Mouse (Mus musculus) cerebellum, adult 9-11 months (tissue): ENCODE measurements around the gene Dcaf1.

Source experiments
- DNase-seq: peaks from one replicate; pipeline ENCODE4 v3.0.0; 2022

Gene Dcaf1

DNA sequence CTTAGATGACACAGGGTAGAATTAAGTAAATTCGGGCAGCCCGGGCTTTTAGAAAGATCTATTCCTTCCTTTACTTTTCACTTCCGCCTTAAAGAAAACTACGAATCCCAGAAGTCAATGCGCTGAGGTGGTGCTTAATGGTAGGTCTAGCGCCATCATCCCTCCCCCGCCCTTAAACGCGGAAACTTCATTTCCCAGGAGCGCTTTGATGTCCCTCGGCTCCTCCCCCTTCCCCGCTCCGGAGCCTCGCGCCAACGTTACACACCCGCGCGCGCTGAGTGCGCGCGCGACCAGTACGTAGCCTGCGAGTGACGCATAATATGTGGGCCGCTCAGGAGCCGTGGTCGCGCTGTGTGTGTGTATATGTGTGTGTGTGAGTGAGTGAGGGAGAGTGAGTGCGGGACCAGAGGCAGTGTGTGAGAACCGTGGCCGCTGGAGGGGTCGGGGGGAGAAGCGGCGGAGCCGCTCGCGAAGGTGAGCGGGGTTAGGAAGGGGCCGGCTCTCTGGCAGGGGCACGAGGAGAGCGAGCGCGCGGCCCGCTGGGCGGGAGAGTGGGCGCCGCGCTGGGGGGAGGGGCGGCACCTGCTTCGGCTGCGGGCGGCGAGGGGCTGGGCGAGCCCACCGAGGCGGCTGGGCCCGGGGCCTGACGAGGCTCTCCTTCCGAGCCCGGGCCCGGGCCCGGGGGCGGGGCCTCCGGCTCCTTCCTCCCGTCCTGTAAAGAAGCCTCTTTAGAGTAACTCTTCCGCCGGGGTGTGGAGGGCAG is at the start of gene Dcaf1:
Gene Dcaf1 (plus strand): TSS at position 257 of the 763 bp plus-strand sequence.
- DNase-seq = peak; percentile 96

DNA sequence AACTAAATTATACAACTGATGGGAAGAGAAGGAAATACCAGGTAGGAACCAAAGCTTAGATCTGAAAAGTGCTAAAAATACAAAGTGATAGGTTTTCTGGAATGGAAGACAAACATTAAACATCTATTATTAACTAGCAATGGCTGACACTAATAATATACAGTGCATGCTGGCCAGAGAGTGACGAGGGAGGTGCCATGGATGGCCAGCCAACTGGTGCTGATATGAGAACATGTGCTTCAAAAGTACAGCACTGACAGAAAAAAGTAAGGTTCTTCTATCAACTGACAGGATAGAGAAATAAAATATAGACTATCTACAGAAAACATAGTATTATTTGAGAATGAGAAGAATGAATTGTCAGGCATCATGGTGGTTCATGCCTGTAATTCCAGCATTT is 45.6 kb upstream of the Dcaf1 start:
- DNase-seq = no peak

DNA sequence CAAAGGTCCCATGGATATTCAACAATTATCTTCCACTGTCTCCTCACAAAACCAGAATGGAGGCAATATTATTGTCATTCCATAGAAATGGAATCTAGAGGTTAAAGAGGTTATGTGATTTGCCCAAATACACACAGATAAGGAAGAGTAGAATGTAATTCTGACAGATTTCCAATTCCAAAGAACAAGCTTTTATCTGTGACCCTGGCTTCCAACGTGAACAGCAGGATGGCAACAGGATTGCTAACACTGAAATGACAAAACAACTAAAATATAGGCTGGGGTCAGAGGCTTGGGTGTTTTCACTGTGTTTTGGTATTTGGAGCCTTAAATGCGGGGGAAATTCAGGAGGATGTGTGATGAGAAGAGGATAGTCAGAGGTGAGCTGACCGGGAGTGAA is 44.3 kb upstream of the Dcaf1 start:
- no peak for DNase-seq

DNA sequence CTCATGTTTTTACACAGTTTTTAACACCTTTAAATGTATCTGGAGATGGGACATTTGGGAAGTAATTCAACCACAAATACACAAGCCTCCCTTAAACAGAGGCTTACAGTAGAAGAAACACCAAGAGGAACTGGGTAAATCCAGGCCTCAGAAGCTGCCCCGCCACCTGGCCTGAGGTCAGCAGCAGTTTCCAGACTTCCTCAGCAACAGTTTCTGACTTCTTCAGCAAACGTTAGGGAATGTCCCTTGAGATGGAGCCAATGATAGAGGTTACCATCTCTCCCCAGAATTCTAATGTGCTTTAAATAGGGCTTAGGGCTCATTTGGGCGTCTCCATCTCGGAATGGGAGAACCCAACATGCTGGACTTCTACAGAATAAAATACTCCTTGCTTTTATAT is 43.4 kb upstream of the Dcaf1 start:
- DNase-seq = no peak

DNA sequence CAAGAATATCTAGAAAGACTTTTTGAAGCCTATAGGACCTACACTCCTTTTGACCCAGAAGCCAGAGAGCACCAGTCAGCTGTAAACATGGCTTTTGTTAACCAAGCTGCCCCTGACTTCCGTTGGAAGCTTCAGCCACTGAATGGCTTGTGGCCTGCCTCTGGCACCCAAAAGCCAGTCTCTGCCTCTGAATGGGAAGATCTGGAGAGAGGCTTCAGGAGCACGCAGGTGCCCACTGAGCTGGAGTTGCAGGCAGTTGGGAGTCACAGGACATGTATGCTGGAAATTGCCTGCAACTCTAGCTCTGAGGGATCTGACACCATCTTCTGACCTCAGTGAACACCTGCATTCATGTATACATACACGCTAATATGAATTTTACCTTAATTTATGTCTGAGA is 41.6 kb upstream of the Dcaf1 start:
- DNase-seq = no peak

DNA sequence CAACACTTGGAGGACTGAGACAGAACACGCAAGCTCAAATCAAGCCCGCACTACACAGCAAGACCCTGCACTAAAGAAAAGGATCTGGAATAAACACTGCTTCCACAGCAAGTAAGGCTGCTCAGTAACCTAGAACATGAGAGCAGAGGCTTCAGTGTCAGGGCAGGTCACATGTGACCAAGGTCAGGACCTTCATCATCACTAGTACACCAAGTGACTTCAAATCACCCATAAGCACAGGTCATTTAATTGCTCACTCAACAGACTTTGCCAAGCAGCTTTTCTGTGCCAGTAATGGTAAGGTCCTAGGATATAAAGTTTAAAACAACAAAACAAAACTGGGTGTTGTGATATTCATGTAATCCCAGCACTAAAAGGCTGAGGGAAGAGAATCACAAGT is 38.1 kb upstream of the Dcaf1 start:
- DNase-seq = no peak

DNA sequence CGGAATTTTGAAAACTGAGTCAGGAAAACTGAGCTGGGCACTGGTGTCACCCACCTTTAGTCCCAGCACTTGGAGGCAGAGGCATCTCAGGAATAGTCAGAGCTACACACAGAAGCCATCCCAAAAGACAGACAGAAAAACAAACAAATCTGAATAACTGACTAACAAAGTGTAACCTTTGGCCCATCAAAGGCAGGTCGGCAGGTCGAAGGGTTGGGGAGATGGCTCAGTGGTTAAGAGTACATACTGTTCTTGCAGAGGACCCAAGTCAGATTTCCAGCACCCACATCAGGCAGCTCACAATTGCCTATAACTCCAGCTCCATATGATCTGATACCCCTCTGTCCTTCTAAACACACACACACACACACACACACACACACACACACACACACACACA is 36.5 kb upstream of the Dcaf1 start:
- no peak for DNase-seq

DNA sequence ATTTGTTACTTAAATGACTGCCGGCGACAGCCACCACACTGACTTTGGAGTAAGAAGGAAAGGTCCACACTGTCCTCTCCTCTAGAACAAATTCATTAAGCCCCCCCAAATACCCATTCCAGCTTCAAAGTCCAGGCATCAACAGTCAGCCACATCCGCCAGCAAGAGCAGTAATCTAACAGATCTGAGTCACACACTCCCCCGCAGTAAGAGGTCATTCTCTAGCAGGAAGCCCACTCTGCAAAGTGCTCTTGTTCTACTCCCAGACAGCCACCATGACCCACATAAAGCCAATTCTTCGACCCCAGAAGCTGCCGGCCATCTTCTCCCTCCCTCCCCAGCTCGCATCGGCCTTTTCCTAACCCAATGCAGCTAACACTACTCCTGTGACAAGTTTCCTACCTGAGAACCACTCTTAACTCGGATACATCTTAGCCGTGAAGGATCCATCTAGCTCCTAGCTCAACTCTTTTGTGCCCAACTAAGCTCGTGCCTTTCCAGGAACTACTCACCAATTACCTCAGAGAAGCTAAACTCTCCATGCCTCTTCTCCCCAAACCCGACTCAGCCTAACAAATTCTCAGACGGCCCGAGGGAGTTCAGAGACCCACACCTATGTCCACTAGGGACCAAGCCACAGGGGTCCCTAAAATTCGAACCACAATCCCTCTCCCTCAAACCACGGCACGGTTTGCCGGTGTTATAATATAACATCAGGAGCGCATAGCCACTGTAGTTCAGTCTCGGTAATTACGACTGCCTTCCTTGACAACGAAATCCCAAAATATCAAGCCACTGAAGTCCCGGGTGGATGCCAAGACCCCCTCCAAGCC is 33.5 kb upstream of the Dcaf1 start:
- DNase-seq = no peak

DNA sequence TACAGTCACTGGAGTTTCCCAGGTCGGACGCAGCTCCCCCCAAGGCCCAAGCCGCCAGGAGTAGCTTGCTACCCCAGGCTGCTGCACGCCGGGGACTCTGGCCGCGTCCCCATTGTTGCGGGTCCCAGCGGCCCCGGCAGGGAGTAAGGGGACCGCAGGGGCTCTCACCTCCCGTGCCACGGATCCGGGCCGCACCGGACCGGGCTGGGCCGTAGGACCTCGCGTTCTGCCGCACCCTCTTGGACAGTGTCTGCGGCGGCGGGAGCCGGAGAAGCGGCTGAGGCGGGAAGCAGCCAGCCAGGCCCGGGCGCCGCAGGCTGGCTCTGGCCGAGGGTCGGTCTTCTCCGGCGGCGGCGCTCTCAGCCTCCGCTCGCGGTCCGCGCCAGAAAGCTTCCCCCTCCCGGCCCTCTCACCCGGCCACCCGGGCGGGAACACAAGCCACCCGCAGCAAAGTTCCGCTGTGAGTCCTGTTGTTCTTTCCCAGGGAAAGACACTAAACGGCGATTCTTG is 32.8 kb upstream of the Dcaf1 start, which contains the start of gene Rad54l2:
Gene Rad54l2 (minus strand): TSS at position 383 of the 510 bp plus-strand sequence.
- peak; percentile 82 for DNase-seq

DNA sequence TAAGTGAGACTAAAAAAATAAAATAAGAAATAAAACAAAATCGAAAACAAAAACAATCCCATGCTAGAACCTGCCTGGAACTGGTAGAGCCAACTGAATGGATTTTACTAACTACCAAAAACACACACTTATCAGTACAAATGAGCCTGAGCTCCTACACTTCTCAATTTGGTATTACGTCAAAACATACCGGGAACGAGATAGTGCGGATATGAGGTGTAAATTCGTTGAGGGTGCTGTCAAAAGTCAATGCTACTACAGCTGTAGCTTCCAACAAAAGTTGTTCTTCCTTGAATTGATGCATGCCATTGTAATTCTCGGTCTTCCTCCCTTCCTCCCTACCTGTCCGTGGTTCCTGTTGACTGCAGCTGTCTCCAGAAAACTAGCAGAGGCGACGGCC is 32.3 kb upstream of the Dcaf1 start:
- no peak for DNase-seq

DNA sequence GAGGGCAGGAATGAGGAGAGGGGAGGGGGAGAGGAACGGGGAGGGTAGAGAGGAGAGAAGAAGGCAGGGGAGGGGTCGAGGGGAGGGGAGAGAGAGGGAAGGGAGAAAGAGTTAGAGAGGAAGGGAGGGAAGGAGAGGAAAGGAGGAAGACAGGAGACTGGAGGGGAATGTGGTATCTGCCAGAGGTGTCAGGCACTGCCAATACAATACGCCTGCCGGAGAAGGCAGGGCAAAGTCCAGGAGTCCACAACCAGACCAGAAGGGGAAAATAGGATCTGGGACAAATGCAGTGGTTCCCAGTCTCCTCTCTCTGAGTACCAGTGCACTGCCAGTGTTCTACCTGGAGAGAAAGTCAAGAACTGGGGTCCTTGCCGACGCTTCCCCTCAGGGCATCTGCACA is 30.8 kb upstream of the Dcaf1 start:
- no peak for DNase-seq

DNA sequence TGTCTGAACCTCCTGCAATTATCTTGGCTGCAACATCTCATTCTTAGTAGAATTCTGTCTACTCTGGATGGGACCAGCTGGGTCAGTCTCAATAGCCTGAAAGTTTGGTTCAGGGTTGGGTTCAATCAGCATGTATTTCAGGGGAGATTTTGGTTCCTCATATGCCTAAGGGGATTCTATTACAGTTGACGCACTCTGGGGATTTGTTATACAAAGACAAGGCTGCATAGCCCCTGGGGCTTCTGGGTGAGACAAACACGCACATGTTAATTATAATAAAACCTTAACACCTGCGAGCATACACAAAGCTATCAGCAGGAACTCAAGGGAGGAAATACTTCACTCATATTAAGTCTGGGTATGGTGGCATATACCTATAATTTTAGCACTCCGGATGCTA is 15.2 kb upstream of the Dcaf1 start:
- DNase-seq = no peak

DNA sequence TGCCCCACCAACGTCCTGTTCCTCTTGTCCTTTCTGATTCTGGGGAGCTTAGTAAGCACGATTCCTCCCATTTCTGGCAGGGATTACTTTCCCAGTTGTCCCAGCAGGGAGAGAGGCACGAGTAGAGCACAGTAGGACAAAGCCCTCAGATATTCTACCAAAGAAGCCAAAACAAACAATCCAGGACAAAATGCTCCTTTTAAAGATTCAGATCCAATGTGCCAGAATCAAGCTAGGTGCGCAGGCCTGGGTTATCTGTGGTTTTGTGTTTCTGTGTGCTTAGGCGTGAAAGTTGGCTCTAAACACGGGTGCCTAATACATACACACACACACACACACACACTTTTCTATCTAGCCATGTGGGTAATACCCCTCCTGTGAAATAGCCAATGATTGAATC is 3.5 kb upstream of the Dcaf1 start:
- no peak for DNase-seq

DNA sequence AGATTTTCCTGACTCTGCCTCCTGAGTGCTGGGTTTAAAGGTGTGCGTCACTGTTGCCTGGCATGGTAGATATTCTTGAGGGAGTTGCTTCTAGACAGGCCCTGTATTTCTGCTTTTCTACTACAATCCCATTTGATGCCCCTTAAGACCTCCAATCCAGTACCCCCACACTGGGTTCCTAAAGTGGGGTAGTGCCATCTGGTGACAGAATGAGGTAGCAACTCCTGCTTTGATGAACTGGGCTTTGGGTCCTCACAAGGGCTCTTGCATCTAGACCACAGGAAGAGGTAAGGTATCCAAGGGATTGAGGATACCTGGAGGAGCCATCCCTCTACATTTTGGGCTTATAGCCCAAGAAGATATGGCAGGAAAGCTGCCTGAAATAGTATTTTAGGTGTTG is 2.5 kb upstream of the Dcaf1 start:
- peak; percentile 15 for DNase-seq

DNA sequence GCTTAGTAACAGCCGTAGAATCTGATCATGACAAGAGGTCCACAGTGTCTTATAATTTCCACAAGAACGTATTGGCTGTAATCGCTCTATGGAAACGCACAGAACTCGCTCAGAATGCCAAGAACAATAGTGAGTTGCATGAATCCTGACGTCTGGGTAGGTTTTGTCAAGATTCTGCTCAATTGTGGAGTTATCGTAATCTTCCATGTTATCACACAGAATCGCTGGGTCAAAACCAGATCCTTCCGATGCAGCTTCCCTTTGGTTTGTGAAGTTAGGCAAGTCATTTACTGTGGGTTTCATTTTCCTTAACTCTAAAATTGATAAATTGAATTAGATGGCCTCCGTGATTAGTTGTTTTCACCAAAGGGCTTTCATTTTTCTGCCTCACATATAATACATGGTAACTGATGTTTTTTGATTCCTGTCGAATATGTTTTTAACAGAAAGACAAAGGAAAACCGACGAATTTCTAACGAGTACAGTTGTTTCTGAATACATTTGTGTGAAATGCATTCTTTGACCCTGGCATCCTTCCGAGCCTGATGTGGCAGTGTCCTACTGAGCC is 540 bp upstream of the Dcaf1 start:
- peak; percentile 24 for DNase-seq

DNA sequence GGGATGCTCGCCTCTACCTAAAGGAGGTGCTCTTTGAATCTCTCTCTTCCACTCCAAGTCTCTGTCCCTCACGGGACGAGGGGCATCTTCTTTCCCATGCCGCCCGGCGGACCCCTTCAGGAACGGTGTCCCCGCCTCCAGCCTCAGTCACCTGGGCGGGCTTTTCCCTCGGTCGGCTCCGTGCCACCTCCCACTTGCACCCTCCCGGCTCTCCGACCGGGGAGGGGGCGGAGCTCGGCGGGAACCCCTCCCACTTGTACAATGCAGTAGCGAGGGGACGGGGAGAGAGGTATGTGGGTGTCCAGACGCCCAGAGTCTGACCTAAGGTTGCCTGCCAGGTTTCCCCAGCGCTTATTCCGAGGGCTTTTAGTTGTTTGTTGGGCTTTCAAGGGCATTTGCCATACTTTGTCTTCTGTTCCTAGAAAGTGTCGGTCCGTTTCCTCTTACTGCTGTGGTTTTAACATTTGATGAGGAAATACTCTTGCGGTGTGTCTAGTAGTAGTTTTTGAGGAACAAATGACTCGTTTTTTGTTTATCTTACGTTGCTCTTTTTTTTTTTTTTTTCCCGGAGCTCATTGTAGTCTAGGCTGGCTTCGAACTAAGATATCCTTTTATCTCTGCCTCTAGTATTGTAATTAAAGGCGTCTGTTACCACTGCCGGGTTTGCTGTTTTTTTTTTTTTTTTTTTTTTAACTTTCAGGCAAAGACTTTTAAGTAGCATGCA is 869 bp downstream of the Dcaf1 start:
- DNase-seq = peak; percentile 83

DNA sequence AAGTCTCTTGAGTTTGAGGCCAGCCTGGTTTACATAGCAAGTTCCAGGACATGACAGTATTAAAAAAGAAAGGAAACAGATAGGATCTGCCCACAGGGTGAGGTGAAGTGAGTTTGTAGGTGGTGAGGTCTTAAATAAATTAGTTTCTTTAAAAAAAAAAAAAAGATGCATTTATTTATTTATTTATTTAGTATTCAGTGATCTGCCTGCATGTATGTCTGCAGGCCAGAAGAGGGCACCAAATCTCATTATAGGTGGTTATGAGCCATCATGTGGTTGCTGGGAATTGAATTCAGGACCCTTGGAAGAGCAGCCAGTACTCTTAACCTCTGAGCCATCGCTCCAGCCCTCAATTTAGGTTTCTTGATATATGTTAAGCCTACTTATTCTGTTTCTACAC is 18.9 kb downstream of the Dcaf1 start:
- no peak for DNase-seq

DNA sequence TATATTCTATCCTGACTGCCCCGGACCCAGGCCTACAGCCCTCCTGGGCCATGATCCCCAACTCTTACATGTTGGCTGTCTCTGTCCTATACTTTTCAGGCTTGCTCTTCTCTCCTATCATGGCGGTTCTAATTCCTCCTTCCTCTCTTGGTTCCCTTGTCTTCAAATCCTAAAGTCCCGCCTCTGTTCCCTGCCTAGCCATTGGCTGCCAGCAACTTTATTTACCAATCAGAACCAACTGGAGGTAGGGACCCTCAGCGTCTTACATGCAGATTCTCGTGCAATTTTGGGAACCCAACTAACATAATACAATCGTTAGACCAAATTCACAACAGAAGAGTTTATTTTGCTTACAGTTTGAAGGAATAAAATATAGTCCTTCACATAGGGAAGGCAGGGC is 21.1 kb downstream of the Dcaf1 start:
- DNase-seq = no peak

DNA sequence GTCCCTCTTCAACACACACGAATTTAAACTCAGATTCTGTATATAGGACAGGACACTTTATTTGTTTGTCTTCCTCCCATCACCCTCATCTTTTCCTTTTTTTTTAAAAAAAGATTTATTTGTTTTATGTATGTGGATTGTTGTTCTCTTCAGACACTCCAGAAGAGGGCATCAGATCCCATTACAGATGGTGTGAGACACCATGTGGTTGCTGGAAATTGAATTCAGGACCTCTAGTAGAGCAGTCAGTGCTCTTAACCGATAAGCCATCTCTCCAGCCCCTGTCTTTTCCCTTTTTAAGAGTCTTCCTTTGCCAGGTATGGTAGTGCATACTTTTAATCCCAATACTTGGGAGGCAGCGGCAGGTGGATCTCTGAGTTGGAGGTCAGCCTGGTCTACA is 35.0 kb downstream of the Dcaf1 start:
- DNase-seq = no peak

DNA sequence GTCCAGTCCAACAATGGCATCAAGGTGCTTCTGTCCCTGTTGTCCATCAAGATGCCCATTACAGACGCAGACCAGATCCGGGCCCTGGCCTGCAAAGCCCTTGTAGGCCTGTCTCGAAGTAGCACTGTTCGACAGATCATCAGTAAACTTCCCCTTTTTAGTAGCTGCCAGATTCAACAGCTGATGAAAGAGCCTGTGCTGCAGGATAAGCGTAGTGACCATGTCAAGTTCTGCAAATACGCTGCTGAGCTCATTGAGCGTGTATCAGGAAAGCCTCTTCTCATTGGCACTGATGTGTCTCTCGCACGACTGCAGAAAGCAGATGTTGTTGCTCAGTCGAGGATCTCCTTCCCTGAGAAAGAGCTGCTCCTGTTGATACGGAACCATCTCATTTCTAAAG is 36.4 kb downstream of the Dcaf1 start:
- DNase-seq = no peak

DNA sequence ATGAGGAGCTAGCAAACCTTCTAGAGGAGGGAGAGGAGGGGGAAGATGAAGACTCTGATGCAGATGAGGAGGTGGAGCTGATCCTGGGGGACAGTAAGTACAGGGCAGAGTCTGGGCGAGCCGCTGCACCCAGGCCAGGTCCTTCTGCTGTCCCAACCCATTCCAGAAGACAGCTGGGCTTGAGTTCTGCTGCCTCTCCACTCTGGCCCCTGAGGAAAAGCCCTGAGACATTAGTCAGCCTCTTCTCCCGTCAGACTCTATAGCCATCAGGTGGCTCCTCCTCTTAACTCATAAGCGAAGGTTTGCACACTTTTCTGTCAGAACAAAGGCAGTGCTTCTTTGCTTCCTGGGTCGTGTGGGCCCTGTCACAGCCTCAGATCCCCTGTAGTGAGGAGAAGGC is 52.5 kb downstream of the Dcaf1 start:
- no peak for DNase-seq

DNA sequence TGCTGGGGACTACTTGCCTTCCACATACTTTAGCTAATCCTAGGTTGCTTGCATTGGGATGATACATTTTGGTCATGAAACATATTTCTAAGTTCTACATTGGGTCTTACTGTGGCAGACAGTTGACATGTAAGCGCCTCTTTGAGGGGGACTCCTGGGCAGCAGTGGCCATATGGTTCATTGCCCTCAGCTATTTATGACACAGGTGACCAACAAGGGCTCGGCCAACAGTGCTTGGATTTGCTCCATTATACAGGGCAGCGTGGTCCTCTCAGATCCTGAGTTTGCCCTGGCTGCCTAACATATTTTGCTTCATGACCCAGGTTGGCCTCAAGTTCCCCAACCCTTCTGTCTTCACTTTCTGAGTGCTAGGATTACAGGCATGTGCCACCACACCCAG is 55.0 kb downstream of the Dcaf1 start:
- no peak for DNase-seq

DNA sequence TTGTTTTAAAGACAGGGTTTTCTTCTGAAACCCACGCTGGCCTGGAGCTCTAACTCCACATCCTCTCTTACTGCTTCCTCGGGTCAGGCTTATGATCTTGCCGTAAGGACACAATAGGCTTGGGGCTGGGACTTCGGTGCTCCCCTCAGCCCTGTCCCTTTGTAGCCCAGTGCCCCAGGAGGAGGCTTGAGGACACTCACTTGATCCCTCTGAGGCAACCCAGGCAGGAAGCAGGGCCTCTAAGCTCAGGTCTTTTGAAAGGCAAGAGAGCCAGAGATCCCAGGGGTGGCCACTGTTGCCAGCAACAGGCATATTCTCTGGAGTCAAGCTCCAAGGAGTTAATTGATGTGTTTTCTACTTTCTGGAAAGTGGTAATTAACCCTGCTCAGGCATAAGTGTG is 57.8 kb downstream of the Dcaf1 start:
- no peak for DNase-seq
